Mouse (Mus musculus) embryo, embryonic 10 days (tissue): ENCODE results near the gene Dhdds.
"Not testable (repeated sequence)": the region's sequence is repeated elsewhere in the genome, so short reads cannot be mapped to it uniquely, and the experiment has no call there.

Source experiments
- DNase-seq: peaks from one replicate; pipeline ENCODE4 v3.0.0-alpha.2; 2015; ENCODE audit warnings: low spot score

Dhdds gene

GRCm38 (mm10) chr4:134005581-134006358 is 5.1 kb upstream of the Dhdds start:
- DNase-seq: no peak

DNA sequence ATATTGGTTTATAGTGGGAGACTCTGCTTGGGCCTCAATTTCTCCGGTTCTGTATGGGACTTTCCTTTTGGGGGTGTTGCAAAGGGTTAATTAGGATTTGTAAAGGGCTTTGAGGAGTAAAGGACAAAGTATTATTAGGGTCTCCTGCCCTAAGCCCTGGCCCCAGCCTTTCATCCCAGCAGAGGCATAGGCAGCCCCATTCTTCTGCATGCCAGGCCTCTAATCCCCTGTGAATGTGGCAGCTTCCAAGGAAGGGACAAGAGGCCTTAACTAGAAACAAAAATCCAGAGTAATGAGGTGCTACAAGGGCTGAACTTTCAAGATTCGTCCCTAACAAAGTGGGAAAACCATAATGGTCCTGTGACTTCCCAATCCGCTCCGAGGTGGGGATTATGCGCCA is 2.2 kb upstream of the Dhdds start:
- DNase-seq: peak; percentile 48

DNA sequence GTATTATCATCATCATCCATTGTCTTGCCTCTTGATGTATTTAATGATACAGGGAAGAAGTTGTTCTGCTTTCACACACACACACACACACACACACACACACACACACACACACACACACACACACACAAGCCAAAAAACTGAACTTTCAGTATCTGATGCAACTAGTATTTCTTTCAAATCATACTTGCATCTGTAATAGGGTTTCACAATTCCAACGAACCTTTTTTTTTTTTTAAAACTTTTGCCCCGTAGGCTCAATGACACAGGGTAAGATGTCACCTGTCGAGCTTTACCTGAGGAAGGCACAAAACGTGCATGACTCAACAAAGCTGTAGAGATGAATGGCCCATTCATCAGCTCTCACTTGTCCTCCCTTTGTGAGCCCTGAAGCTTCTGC is 1.5 kb upstream of the Dhdds start:
- no peak for DNase-seq

- no peak for DNase-seq
These were observed 992 bp upstream of the Dhdds start for GRCm38 (mm10) chr4:134001710-134002109.

GRCm38 (mm10) chr4:133994697-133995096 is 6.0 kb downstream of the Dhdds start:
- no peak for DNase-seq

DNA sequence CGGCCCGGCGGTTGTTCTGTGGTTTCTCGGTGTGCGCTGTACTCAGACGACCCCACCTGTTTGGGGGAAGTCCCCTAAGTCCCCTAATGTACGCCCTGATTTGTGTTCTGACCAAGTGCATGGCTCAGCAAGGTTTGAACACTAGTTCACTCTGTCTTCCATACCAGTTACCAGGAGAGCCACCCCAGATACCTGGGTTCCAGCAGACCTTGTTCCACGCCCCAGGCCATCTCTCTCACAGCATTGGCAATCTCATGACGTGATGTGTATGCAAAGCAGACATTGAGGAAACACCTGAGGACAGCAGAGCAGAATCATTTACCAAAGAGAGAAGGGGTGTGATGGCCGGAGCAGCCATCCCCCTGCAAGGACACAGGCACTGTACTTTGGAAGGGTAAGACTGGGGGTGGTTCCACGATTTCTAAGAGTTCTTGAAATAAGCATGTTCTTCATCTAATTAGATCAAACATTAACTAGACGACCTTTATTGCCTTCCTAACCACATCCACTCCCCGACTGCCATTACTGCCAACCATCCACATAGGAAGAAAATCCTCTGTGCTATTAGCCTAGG is 9.5 kb downstream of the Dhdds start:
- no peak for DNase-seq

DNA sequence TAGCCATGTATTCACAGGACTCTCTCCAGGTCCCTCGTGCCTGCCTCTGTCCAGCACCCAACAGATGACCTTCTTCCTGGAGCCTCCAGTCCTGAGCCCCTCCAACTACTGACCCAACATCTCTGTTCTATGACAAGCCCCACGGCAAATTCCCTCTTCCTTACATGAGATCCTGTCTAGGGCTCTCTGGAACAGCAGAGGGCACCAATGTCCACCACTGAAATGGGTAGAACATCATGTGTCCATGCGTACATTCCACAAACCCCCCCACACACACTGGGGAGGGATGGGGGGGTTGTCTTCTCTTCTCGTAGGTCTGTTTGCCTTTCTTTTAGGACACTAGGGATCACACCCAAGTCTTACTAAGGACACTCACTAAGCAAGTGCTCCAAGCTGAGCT is 10.7 kb downstream of the Dhdds start:
- DNase-seq: no peak

- DNase-seq: not testable (repeated sequence)
These were observed 12.4 kb downstream of the Dhdds start for GRCm38 (mm10) chr4:133988289-133988688.

GRCm38 (mm10) chr4:133982936-133983335 is 17.8 kb downstream of the Dhdds start:
- DNase-seq: no peak

DNA sequence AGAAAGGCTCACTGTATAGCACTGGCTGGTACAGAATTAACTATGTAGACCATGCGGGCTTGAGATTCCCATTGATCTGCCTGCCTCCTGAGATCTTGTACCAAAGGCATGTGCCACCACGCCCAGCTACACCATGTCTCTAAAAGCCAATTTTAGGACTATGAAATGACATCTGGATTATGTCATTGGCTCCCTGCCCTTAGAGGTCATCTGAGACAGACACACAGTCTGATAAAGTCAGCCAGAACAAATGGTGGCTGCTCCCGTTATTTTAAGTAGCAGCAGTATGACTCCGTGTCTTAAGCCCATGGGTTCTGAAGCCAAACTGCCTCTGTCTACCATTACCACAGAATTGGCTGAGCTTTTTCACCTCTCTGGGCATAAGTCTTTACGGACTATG is 20.2 kb downstream of the Dhdds start:
- no peak for DNase-seq

DNA sequence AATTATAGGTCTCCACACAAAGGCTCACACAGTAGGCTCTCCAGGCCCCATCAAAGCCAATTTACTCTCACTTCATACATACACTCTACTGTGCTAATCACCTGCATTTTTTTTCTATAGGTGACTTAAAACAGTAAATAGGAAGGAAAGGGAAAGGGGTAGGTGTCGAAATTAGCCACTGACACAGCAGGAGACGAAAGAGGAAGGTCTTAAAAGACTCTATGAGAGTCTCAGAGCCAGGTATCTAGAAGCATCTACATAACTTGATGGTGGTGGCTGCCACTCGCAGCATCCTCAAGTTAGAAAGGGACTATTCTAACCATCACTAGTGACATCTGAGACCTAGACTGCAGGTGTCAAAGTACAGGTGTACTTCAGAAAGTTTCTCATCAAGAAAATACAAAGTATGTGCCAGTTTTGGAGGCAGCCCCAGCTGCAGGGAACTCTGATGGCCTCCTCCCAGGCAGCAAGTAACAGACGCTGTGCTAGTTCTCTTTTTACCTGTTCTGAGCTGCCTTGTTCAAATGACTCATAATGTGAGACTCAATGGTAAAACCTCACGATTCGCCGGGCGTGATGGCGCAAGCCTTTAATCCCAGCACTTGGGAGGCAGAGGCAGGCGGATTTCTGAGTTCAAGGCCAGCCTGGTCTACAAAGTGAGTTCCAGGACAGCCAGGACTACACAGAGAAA is 22.6 kb downstream of the Dhdds start:
- DNase-seq: no peak

GRCm38 (mm10) chr4:133971741-133972140 is 29.0 kb downstream of the Dhdds start:
- no peak for DNase-seq

DNA sequence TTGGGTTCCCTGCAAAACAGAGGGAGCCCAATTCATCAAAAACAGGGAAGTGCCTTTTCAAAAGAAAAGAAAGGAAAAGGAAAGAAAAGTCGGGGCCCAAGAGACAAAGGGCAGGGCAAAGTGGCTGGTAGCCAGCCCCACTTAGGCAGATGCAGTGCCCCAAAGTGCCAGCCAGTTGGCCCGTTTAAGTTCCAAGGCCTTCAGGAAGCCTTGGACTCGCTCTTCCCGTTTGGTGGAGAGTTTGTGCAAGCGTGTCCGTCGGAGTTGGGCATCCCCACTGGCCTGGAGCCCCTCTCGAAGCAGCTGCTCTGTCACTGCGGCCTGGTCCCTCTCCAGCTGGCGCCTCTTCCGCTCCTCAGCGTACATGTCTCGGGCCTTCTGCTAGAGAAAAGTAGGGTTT is 29.8 kb downstream of the Dhdds start:
- no peak for DNase-seq

DNA sequence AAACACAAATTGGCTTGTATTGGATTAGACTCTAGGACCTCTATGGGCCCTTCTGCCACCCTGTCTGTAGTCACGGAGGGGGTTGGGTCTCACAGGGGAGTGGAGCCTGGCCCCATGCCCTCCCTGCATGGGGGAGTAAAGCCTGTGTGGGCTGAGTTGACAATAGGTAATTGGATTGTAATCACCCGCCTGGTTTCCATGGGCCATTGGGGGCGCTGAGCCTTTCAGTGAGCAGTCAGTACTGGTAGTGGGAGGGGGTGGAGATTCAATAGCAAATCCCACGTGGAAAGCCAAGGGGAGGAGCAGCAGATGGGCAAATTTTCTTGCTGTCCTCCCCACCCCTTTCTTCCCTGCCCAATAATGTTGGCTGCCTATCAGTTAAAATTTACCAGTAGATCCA is 30.5 kb downstream of the Dhdds start:
- DNase-seq: peak; percentile 41

DNA sequence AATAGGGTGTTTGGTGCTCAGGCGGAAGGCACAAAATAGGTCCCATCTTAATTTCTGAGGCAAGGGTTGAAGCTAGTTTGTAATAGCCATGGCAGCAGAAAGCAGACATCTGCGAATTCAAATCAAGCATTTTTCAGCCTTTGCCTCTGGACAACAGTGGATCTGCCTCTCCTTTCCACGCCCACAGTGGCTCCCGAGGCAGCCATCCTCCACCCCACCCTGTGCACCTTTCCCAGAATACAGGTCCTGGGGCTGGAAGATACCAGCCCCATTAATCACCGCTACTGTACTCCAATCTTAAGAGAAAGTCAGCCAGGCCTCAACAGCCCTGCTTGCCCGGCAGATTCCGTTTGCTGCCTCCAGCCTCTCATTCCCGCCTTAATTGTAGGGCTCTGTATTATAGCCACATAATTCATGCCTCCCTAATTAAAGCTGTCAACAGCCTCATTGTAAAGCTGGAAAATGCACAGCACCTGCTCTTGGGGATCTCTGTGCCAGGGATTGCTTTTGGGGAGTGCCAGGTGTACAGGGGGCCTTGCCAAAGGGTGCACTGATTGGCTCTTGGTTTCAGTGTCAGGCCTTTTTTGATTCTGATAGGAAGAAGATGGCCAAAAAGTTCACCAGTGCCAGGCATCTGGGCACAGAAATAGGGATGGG is 31.5 kb downstream of the Dhdds start:
- no peak for DNase-seq

GRCm38 (mm10) chr4:133968150-133968921 is 32.4 kb downstream of the Dhdds start, which contains the start of gene Hmgn2:
Gene Hmgn2 (minus strand): TSS chr4:133968650.
- peak; percentile 77 for DNase-seq

DNA sequence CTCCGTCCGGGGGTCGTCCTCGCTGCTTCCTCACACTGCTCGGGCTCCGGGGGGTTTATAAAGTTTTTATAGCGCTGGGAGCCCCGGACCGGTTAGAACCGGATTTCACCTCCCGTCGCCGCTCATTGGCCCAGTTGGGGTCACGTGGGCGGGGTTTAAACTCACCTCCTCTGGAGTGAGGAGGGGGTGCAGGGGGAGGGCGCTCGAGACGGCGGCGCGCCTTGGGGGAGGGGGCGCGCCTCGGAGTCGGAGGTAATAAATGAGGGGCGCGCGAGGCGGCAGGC is 32.9 kb downstream of the Dhdds start:
- DNase-seq: peak; percentile 97

GRCm38 (mm10) chr4:133967138-133967865 is 33.4 kb downstream of the Dhdds start:
- DNase-seq: peak; percentile 95

GRCm38 (mm10) chr4:133966271-133966940 is 34.3 kb downstream of the Dhdds start:
- no peak for DNase-seq

DNA sequence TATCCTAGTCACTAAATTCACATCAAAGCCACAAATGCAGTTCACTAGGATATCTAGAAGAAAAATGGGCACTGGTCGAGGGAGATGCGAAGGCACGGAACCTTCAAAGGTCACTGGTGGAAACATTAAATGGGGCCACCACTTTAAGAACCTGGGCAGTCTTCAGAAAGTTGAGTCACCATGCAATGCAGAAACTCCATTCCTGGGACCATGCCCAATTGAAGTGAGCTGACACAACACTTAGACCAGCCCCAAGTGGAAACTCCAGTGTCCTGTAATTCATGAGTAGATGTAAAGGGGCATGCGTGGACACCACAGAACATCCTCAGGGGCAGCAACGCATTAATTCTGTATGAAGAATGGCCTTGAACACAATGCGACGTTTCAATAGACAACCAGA is 38.2 kb downstream of the Dhdds start:
- DNase-seq: no peak

DNA sequence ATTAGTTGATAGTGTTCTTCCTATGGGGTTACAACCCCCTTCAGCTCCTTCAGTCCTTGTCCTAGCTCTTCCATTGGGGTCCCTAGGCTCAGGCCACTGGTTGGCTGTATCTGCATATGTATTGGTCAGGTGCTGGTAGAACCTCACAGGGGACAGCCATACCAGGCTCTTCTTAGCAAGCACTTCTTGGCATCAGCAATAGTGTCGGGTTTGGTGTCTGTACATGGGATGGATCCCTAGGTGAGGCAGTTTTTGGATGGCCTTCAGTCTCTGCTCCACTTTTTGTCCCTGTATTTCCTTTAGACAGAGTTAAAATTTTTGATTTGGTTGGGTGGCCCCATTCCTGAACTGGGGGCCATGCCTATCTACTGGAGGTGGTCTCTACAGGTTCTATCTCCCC is 41.8 kb downstream of the Dhdds start:
- DNase-seq: no peak
